Mouse (Mus musculus): ENCODE measurements around the gene Ndufb10.

The Ndufb10 gene

DNA sequence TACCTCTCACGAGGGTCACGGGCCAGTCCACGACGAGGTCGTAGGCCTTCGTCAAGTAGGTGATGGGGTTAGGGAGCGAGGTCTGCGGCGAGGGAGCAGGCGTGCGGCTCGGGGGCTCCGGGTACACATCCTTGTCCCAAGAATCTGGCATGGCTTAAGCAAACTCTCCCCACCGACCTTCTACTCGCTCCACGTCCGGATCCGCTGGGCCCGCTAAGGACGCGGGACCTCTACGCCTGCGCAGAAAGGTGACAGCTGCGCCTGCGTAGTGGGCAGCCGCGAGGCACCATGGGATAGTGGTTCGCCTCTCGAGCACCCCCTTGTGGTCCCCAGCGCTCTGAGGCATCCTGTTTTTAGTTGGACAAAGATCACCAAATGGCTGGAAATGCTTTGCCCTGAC, at the start of gene Ndufb10:
Ndufb10 (minus strand) TSS at position 295 of the 400 bp plus-strand sequence.
- peak; percentile 98 for DNase-seq (ENCODE audit: low spot score)

DNA sequence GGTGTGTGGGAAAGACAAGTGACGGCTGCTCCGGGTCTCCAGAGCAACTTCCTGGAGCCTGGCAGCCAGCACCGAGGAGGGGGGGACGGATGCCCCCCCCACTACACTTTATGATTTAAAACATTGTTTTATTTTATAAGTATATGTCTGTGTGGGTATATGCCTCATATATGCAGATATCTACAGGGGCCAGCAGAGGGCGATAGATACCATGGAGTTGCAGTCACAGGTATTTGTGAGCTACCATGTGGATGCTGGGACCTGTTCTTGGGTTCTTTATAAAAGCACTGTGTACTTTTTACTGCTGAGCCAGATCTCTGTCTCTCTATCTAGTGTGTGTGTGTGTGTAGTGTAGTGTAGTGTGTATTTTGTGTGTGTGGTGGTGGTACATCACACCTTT, 49.0 kb upstream of the Ndufb10 start:
- DNase-seq (ENCODE audit: low spot score) = no peak

DNA sequence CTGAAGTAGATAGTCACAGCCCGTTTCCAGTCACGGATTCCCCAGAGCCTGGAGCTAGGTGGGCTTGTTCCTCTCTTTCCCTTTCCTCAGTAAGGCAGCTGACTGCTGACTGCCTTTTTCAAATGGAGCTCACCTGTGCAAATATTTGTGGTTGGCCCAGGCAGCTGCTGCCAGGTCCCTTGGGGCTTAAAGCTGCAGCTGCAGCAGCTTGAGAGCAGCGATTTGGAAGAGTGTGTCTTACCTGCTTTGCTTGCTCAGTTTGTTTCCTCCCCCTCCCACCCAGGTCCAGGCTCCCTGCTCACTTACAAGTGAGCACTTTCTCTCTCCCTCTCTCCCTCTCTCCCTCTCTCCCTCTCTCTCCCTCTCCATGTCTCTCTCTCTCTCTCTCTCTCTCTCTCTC, 44.9 kb upstream of the Ndufb10 start:
- no peak for DNase-seq (ENCODE audit: low spot score)

DNA sequence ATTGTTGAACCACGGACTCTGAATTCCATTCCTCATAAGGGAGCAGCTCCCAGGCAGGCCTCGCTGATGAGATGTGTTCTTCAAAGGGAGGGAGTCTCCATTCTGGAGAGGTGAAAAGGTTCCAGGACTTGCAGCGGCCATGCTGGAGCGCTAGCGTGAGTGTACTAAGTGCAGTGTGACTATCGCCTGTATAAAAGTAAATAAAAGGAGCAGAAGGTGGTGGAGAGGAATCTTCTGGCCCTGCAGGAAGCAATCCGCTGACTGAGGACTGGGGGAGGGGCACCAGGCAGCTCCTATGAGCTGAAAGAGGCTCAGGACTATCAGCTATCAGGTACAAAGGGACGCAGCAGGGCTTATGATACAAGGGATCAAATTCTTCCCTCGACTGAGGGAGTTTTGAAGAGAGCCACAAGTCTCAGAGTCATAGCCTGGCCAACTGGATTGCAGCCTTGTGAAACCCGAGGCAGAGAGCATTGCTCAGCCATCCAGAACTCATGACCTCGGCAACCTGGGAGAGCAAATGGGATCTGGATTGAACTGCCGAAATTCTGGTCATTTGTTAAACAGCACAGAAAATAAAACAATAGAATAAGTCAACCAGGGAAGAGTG, 42.1 kb upstream of the Ndufb10 start:
- DNase-seq (ENCODE audit: low spot score) = no peak

DNA sequence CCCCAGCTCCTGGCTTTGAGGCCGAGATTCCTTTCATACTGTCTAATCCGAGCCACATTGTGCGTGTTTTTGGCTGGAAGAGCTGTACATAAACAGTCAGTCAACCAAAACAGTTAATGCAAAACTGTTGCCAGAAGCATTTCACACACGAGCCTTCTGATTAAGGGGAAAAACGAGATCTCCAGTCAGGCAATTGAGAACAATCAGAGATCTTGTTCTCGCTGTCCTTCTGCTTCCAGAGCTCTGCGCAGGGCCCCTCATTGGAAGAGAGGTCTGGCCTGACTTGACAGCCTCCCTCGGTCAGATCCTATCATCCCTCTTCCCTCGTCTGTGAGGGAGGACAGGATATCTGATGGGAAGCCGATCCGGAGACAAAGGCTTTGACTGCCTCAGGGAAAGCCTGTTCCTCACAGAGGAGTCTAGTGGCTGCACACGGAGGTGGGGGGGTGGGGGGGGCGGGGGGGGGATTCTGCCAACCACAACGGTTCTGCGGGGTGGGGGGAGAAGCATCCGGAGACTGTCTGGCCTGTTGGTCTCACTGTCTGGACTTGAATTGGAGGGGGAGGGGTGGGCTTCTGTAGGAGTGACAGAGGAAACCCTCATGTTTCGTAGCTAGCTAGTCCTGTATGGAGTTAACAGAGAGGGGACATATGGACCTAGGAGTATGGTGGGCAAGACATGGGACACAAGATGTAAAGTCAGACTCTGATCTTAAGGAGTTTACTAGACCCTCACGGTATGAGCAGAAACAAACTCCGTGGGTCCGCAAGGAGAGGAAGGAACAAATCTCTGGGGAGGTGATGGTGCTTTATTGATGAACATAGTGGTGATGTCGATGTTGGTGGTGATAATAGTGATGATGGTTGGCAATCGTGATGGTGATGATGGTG, 41.0 kb upstream of the Ndufb10 start:
- DNase-seq (ENCODE audit: low spot score) = peak; percentile 32

DNA sequence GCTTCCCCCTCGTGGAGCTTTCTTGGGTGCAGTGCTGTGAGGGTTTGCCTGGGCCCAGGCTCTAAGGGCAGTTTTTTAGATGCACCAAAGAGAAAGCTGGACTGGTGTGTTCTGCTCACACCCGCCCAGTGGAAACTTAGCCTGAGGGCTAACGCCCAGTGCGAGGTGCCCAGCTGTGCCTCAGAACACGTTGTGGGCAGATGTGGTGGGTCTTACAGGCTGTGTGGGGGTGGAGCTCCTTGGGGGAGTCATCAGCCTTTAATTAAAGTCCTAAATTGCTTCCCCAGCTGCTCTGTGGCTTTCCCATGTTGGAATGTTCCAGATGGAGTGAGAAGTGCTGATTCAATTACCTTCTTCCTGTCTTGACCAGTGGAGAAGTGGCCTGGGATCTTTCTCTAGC, 36.8 kb upstream of the Ndufb10 start:
- peak; percentile 40 for DNase-seq (ENCODE audit: low spot score)

DNA sequence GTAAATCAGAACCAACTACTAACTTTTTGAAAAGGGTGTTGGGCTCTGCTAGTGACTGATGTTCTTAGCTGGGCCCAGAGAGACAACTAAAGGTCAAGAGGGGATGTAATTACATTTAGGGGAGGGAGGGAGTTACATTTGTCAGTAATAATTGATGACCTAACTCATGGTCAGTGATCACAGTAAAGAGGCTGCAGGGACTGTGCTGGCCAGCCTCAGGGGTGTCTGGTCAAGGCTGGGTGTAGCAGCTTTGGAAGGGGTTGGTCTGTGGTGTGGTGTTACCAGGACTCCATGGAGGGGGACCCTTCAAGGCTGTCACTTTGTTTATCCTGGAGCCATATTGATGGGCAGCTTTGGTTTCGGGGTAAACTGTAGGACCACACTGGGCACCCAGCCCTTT, 33.1 kb upstream of the Ndufb10 start:
- DNase-seq (ENCODE audit: low spot score) = no peak

DNA sequence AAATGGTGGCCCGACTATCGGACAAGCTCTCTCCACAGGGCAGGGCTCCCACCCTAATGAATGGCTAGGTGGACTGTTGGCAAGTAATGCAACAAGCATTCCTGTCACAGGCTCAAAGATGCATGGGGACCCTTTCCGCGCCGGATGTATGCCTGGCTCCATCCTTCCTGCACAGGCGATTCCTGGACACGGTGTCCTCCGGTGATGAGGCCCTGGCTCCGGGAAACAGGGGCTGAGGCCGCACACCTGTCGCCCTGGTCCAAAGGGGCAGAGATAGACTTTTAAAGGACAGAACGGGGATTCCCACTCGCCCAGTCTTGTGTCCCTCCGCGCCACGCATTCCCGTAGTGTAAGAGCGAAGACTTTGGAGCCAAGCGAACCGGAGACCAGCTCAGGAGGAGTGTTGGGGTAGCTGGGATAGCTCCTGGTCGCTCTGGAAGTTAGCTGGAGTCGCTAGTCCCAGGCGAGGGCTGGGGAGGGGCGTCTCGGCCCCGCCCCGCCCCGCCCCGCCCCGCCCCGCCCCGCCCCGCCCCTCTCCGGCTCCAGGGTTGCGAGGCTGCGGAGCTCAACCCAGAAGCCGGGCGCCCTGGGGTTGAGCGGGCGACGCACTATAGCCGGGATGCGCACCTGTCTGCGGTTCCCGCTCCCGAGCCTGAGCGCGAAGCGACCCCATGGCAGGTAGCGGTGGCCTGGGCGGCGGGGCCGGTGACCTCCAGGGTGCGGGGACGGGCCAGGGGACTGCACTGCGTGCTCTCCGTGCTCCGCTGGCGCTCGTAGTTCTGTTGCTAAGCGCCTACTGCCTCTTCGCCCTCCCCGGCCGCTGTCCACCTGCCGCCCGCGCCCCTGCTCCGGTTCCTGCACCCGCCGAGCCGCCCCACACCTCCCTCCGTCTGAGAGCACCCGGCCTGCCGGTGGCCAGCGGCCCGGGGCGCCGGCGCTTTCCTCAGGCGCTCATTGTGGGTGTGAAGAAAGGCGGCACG, 28.4 kb upstream of the Ndufb10 start, which contains the start of gene Hs3st6:
Hs3st6 (plus strand) TSS at position 574 of the 980 bp plus-strand sequence.
- peak; percentile 60 for DNase-seq (ENCODE audit: low spot score)

DNA sequence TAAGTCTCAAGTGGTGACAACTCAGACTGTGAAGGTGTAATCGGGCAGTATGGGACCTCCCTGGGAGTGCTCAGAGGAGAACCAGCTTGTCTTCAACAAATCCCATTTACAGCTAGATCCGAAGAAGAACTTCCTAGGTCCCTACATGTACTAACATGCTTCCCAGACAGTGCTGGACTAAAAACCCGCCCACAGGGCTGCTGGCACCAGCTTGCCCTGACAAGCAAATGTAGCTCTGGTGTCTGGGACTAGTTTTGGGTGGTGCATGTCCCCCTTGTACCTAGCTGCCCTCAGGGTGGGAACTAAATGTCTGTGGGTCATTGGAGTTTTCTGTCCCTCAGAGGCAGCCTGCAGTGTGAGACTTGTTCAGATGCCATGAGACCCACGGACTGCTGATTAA, 27.2 kb upstream of the Ndufb10 start:
- no peak for DNase-seq (ENCODE audit: low spot score)

DNA sequence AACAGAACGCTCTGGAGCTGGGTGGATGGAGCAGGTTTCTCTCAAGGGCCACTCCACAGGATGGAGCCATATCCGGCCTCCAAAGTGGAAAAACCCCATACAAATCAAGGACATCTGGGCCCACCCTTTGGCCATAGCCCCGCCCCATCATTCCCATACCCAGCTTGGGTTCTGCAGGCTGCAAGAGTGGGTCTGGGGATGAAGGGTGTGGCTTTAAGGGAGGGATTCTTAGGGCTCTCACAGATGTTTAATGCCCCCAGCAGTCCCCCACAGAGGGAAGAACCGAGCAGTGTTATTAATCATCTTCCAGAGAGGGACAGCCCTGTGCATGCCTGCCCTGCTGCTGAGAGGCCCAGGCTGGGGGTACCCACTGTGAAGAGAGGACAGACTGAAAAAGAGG, 22.7 kb upstream of the Ndufb10 start:
- DNase-seq (ENCODE audit: low spot score) = no peak

DNA sequence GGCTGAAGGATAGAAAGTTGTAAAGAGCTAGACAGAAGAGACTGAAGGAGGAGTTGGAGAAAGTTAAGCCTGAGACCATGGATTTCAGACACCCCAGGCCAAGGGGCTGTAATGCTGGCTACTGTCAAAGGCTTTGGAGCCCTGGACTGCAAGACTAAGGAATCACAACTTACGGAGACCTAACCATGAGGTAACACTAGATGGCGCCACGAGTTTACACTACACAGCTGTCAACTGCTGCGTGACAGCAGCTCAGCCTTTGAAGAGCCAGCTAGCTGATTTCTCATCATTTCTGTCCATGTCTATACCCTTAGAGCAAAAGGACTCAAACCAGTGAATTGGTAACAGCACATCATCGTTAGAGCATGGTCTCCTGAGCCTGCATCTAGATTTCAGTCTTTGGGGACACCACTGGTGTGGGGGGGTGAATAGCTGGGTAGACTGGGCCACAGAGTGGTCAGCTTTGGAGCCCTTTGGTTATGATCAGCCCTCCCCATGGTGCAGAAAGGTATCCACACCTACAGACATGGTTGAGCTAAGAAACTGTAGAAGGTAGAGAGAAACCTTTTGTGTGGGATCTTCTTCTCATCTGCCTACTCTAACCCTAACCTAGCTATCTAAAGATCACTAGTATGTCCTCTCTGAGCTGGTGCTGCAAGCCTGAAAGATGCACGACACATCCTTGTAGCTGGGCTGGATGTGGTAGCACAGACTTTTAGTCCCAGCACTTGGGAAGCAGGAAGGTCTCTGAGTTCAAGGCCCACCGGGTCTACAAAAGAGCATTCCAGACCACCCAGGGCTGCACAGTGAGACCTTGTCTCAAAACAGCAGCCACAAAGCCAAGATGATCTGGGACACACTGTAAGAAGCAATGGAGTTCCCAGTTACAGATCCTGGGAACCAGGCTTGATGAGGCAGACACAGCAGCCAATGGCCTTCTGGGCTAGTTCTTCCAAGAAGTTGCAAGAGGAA, 21.5 kb upstream of the Ndufb10 start:
- peak; percentile 95 for DNase-seq (ENCODE audit: low spot score)

DNA sequence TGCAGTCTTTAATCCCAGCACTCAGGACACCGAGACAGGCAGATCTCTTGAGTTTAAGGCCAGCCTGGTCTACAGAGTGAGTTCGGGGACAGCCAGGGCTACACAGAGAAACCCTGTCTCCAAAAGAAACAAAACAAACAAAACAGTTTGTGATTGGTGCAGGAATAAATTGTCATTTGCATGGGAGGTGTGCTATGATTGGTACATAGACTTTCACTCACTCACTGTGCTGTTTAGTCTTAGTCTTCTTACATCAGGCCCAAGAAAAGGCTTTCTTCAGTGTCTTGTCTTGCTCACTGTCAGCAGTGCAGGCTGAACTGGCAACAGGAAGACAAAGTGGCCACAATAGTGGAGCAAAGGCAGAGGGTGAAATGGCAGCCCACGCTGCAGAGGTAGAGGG, 20.1 kb upstream of the Ndufb10 start:
- DNase-seq (ENCODE audit: low spot score) = no peak

DNA sequence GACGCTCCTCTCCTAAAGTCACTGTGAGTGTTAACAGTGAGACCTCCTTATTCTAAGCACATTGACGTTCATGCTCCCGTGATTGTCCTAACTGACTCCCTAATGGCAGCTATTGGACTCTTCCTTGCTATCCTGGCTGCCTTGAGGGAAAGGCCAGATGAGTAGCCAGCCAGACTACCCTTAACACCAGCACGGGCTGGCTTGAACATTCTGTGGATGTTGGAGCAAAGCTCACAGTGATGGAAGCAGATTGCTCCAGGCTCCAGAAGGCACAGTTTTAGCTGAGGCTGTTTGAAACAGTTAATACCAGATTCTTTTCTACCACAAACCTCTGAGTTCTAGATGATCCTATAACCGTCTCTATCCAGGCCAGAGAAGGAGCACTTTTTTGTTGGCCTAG, 19.6 kb upstream of the Ndufb10 start:
- no peak for DNase-seq (ENCODE audit: low spot score)

DNA sequence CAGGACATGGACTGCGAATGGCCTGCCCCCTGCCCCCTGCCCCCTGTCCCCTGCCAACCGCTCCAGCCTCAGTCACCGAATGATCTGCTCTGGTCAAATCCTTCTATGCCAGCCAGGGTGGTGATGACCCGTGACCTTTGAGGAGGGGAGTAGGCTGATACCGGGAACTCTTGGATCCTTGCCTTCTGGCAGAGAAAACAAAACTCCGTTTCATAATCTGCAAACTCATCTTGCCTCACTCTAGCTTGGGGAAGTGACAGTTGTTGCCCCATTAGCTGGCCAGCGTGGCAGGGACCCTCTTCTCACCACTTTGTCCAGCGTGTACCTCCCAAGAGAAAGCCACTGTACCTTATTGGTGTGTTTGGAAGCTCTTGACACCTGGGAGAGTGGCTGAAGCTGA, 18.0 kb upstream of the Ndufb10 start:
- DNase-seq (ENCODE audit: low spot score) = no peak

DNA sequence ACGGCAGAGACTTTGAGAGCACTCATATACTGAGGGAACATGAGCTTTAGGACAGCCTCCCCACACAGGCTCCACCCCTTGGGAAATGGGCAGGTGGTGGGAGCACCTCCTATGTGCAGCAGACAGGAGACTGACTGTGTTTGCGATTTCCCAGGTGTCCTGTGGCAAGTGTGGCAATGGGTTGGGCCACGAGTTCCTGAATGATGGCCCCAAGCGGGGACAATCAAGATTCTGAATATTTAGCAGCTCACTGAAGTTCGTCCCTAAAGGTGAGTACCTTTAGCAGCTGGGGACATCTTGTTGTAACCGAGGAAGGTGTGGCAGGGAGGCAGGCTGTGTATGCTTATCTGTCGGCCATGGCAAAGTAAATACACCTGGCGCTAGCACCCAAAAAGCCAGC, 15.6 kb upstream of the Ndufb10 start:
- DNase-seq (ENCODE audit: low spot score) = no peak

DNA sequence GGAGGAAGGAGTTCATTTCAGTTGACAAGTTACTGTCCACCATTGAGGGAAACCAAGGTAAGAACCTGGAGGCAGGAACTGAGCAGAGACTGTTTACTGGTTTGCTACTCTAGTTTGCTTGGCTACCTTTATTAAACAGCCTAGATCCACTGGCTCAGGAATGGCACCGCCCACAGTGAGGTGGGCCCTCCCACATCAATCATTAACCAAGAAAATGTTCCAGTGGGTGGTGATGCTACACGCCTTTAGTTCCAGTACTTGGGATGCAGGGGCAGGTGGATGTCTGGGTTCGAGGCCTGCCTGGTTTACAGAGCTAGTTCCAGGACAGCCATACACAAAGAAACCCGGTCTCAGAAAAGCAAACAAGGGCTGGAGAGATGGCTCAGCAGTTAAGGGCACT, 14.0 kb upstream of the Ndufb10 start:
- no peak for DNase-seq (ENCODE audit: low spot score)

DNA sequence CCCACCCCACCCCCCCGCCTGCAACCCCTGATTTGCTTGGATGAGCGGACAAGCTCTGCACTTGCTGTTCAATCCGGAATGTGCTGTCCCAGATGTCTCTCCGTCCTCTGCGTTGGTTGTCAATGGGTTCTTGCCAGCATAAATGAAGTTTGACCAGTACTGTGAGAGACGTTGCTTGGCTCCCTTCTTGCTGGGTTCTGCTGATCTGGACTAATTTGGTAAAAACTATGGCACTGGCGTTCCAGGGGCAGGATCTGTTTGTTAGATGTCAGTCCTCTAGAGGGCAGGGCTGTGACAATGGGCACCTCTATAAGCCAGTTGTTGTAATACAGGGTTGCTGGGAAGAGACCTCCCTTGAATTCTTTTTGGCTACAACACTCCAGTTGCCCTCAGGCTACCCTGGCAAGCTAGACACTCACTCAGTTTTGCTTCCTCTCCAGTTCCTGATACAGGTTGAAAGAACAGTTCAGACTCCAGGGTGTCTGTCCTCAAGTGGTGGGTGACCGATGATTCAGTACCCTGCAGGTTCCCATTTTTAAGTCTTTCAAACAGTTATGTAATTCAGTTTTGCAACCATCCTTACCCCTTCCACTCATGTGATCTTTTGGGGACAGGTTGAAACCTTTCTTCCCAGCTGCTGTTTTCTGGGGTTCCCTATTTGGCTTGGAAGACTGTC, 13.0 kb upstream of the Ndufb10 start:
- no peak for DNase-seq (ENCODE audit: low spot score)

DNA sequence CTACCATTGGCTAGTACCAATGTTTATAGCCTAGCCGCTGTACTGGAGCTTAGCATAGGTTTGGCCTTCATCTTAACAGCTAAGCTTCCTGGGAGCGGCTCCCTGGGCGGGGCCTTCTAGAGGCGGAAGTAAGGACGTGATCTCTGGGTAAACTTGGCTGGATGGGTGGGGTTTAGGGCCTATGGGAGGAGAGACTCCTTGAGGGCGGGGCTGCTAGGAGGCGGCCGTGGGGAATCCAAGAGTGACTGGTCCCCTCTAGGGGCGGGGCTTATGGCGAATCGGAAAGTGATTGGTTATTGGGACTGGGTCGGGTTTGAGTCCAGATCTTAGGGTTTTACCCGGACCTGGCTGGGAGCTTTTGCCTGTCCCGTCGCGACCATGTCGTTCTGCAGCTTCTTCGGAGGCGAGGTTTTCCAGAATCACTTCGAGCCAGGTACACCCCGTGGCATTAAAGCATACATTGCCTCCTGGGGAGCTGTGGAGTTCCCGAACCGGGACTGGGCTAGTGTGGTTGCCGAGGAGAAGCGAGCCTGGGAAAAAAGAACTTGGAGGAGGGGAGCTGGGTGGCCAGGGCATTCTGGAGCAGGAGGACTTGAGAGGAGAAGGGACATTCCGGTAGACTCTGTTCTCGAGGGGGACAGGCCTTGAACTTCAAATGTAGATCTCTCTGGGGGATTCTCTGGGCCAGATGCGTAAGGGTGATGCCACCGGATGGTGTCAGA, 12.2 kb upstream of the Ndufb10 start, which contains the start of gene Msrb1:
Msrb1 (plus strand) TSS at position 313 of the 722 bp plus-strand sequence.
- peak; percentile 100 for DNase-seq (ENCODE audit: low spot score)

DNA sequence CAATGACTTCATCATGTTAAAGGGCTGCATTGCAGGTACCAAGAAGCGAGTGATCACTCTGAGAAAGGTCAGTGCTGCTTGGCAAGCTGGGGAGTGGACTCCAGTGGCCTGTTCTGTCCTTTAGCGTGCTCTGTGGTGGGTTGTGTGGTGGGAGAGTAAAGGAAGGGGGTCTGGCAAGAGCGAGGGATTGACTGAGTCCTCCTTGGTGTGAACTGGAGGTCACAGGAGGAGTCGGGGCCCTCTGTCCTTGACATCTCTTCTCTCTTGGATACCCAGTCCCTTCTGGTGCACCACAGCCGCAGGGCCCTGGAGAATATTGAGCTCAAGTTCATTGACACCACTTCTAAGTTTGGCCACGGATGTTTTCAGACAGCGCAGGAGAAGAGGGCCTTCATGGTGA, 11.2 kb upstream of the Ndufb10 start:
- no peak for DNase-seq (ENCODE audit: low spot score)

DNA sequence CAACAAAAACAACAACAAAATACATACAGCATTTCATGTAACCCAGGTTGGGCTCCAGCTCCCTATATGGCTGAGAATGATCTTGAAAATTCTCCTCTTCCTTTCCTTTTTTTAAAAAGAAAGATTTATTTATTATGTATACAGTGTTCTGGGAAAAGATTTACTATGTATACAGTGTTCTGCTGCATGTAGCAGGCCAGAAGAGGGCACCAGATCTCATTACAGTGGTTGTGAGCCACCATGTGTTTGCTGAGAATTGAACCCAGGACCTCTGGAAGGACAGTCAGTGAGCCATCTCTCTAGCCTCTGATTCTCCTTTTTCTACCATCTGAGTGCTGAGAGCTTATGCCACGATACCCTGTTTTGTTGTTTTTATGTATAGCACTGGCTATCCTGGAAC, 10.2 kb upstream of the Ndufb10 start:
- no peak for DNase-seq (ENCODE audit: low spot score)
